Mouse (Mus musculus) bone marrow macrophage, adult 2 months (primary cell): ENCODE data around the gene Lrp2bp.

Source experiments
- CTCF ChIP-seq: IDR thresholded peaks from 2 replicates; pipeline ENCODE4 v1.5.1; 2012; ENCODE audit warnings: low read depth, mild to moderate bottlenecking, low read length, moderate library complexity
- POLR2A ChIP-seq: IDR thresholded peaks from 2 replicates; pipeline ENCODE4 v1.6.1; 2012; ENCODE audit warnings: mild to moderate bottlenecking, low read depth, low read length, borderline replicate concordance

- TF ChIP-seq CTCF: no peak
- no peak for TF ChIP-seq POLR2A
Observed at GRCm38 (mm10) chr8:46007050-46007672, 8.1 kb downstream of the Lrp2bp start.
